Mouse (Mus musculus): ENCODE data around the gene Ric1. TPM values are rescaled to one million over a fixed set of nuclear protein-coding genes. Genes with fewer than 3 reads are reported as not detected.

The Ric1 gene
- polyA plus RNA-seq, 1 experiment from 2014 or later = 26.5 TPM

- no peaks in the 10 kb centered on the region for H3K4me1 ChIP-seq (replicated peaks)
- no peak for ATAC-seq (ENCODE audit: insufficient number of reproducible peaks, insufficient read depth, low FRiP score, low TSS enrichment, low read depth)
- no peaks in the 10 kb centered on the region for H3K36me3 ChIP-seq
- H3K27me3 ChIP-seq = no peaks in the 10 kb centered on the region
- H3K27ac ChIP-seq = no peak overlapping the region
- WGBS = 87% methylated on average over 3 of the region's 3 CpGs
- H3K4me2 ChIP-seq = no peak overlapping the region
- H3K9me3 ChIP-seq = no peaks in the 10 kb centered on the region
- no peak overlapping the region for H3K9ac ChIP-seq (replicated peaks)
- no peak overlapping the region for H3K4me3 ChIP-seq (replicated peaks)
These were observed 36.7 kb upstream of the Ric1 start for GRCm38 (mm10) chr19:29485257-29485948.

GRCm38 (mm10) chr19:29486545-29487206 is 35.4 kb upstream of the Ric1 start:
- no peak overlapping the region for H3K27ac ChIP-seq
- no peak overlapping the region for H3K4me2 ChIP-seq
- no peaks in the 10 kb centered on the region for H3K27me3 ChIP-seq
- ATAC-seq (ENCODE audit: insufficient number of reproducible peaks, insufficient read depth, low FRiP score, low TSS enrichment, low read depth) = no peak
- no peaks in the 10 kb centered on the region for H3K36me3 ChIP-seq
- H3K9me3 ChIP-seq = no peaks in the 10 kb centered on the region
- no peaks in the 10 kb centered on the region for H3K4me1 ChIP-seq (replicated peaks)
- WGBS = 84% methylated on average over 7 of the region's 7 CpGs
- no peak overlapping the region for H3K4me3 ChIP-seq (replicated peaks)
- H3K9ac ChIP-seq (replicated peaks) = no peak overlapping the region

GRCm38 (mm10) chr19:29487326-29488072 is 34.6 kb upstream of the Ric1 start:
- Histone ChIP-seq H3K4me2 (no peak overlapping the region), H3K9me3 (no peaks in the 10 kb centered on the region), H3K4me3 (replicated peaks) (no peak overlapping the region), H3K4me1 (replicated peaks) (no peaks in the 10 kb centered on the region), H3K36me3 (no peaks in the 10 kb centered on the region), H3K27me3 (no peaks in the 10 kb centered on the region), H3K9ac (replicated peaks) (no peak overlapping the region), H3K27ac (no peak overlapping the region)
- no peak for ATAC-seq (ENCODE audit: insufficient number of reproducible peaks, insufficient read depth, low FRiP score, low TSS enrichment, low read depth)
- WGBS = 89% methylated on average over 14 of the region's 14 CpGs

DNA sequence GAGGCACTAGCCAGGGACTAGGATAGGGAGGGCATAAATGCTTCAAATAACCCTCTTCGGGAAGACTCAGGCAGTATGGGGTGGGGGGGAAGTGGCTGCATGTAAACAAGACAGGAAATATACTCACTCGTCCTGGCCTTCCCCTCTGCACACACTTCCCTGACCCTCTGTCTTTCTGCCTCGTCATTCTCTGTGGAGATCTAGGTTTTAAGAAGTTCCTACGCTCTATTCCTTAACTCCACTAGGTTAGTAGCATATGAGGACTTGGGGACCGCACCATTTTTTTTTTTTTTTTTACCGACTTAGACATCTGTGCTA is 34.0 kb upstream of the Ric1 start:
- Histone ChIP-seq H3K9ac (replicated peaks) (no peak overlapping the region), H3K4me3 (replicated peaks) (no peak overlapping the region), H3K27ac (no peak overlapping the region), H3K36me3 (no peaks in the 10 kb centered on the region), H3K4me2 (no peak overlapping the region), H3K9me3 (no peaks in the 10 kb centered on the region), H3K4me1 (replicated peaks) (no peaks in the 10 kb centered on the region), H3K27me3 (no peaks in the 10 kb centered on the region)
- WGBS = 40% methylated on average over 6 of the region's 6 CpGs
- ATAC-seq (ENCODE audit: insufficient number of reproducible peaks, insufficient read depth, low FRiP score, low TSS enrichment, low read depth) = no peak

- no peak for ATAC-seq (ENCODE audit: insufficient number of reproducible peaks, insufficient read depth, low FRiP score, low TSS enrichment, low read depth)
- Histone ChIP-seq H3K4me1 (replicated peaks) (no peaks in the 10 kb centered on the region), H3K27me3 (no peaks in the 10 kb centered on the region), H3K9ac (replicated peaks) (no peak overlapping the region), H3K27ac (no peak overlapping the region), H3K4me3 (replicated peaks) (no peak overlapping the region), H3K9me3 (no peaks in the 10 kb centered on the region), H3K4me2 (no peak overlapping the region), H3K36me3 (no peaks in the 10 kb centered on the region)
- 62% methylated on average over 10 of the region's 10 CpGs for WGBS
These were observed 33.7 kb upstream of the Ric1 start for GRCm38 (mm10) chr19:29488420-29488819.

DNA sequence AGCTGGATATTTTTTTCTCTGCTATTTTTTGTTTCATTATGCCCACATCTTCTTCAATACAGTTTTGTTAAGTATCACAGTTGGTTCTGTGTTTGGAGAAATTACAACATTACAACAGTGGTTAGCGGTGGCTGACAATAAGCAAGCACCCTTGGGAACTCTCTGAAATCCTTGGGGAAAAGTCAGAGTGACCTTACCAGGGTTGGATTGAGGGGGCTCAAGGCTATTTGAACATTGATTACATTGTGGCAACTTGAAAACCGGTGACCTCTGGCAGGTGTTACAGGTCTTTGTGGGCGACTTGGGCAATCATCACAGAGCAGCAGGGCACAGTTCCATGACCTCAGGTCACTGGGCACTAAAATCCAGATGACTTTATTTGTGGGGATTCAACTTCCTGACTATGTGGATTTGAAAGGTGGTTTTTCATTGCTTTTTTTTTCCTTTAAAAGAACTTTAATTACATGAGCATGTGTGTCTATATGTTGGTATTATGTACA is 32.2 kb upstream of the Ric1 start:
- Histone ChIP-seq H3K4me2 (no peak overlapping the region), H3K36me3 (no peaks in the 10 kb centered on the region), H3K27ac (no peak overlapping the region), H3K4me1 (replicated peaks) (no peaks in the 10 kb centered on the region), H3K27me3 (no peaks in the 10 kb centered on the region), H3K9me3 (no peaks in the 10 kb centered on the region), H3K9ac (replicated peaks) (no peak overlapping the region), H3K4me3 (replicated peaks) (no peak overlapping the region)
- ATAC-seq (ENCODE audit: insufficient number of reproducible peaks, insufficient read depth, low FRiP score, low TSS enrichment, low read depth) = no peak
- 71% methylated on average over 3 of the region's 3 CpGs for WGBS

GRCm38 (mm10) chr19:29491467-29491866 is 30.6 kb upstream of the Ric1 start:
- no peak overlapping the region for H3K27ac ChIP-seq
- WGBS = 66% methylated on average over 9 of the region's 9 CpGs

GRCm38 (mm10) chr19:29494454-29494853 is 27.6 kb upstream of the Ric1 start:
- Histone ChIP-seq H3K27ac (no peak overlapping the region), H3K36me3 (no peaks in the 10 kb centered on the region), H3K4me1 (replicated peaks) (no peaks in the 10 kb centered on the region), H3K4me2 (no peak overlapping the region), H3K9ac (replicated peaks) (no peak overlapping the region), H3K27me3 (no peaks in the 10 kb centered on the region), H3K9me3 (no peaks in the 10 kb centered on the region), H3K4me3 (replicated peaks) (no peak overlapping the region)
- no peak for ATAC-seq (ENCODE audit: insufficient number of reproducible peaks, insufficient read depth, low FRiP score, low TSS enrichment, low read depth)
- 82% methylated on average over 4 of the region's 4 CpGs for WGBS

More at GRCm38 (mm10) chr19:29491467-29491866, 30.6 kb upstream of the Ric1 start:
- Histone ChIP-seq H3K9ac (replicated peaks) (no peak overlapping the region), H3K27me3 (no peaks in the 10 kb centered on the region), H3K9me3 (no peaks in the 10 kb centered on the region), H3K36me3 (no peaks in the 10 kb centered on the region), H3K4me1 (replicated peaks) (no peaks in the 10 kb centered on the region), H3K4me3 (replicated peaks) (no peak overlapping the region), H3K4me2 (no peak overlapping the region)
- ATAC-seq (ENCODE audit: insufficient number of reproducible peaks, insufficient read depth, low FRiP score, low TSS enrichment, low read depth) = no peak

DNA sequence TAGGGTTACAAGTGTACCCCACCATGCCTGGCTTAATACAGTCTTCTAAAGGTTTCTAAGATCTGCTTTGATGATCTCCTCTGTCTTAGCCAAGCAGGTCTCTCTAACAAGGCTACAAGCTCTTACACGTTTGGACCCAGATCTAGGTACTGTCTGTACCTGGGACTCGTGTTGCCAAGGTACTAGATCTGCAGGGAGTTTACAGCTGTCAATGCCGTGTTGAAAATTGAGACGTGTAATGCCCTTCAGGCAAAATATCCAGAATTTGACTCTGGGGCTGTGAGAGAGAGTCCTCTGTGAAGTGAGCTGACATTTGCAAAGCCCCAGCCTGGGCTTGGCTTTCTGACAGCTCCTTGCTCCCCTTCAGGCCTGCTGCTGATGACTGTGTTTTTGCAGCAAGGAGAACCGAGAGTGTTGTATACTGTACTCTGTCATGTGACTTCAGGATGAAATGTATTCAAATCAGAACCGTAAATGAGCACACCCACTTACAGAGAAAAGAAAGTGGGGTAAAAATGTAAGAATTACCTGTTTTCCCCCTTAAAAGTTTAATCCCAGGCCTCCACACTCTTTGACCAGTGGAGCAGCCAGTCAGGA is 26.0 kb upstream of the Ric1 start:
- ATAC-seq (ENCODE audit: insufficient number of reproducible peaks, insufficient read depth, low FRiP score, low TSS enrichment, low read depth) = no peak
- no peaks in the 10 kb centered on the region for H3K9me3 ChIP-seq
- no peak overlapping the region for H3K4me3 ChIP-seq (replicated peaks)
- no peaks in the 10 kb centered on the region for H3K4me1 ChIP-seq (replicated peaks)
- no peaks in the 10 kb centered on the region for H3K36me3 ChIP-seq
- WGBS = 69% methylated on average over 6 of the region's 6 CpGs
- H3K27ac ChIP-seq = no peak overlapping the region
- no peaks in the 10 kb centered on the region for H3K27me3 ChIP-seq
- no peak overlapping the region for H3K4me2 ChIP-seq
- no peak overlapping the region for H3K9ac ChIP-seq (replicated peaks)

GRCm38 (mm10) chr19:29496786-29497557 is 25.1 kb upstream of the Ric1 start:
- no peak for ATAC-seq (ENCODE audit: insufficient number of reproducible peaks, insufficient read depth, low FRiP score, low TSS enrichment, low read depth)
- no peaks in the 10 kb centered on the region for H3K36me3 ChIP-seq
- H3K27me3 ChIP-seq = no peaks in the 10 kb centered on the region
- no peak overlapping the region for H3K9ac ChIP-seq (replicated peaks)
- no peak overlapping the region for H3K4me2 ChIP-seq
- no peak overlapping the region for H3K27ac ChIP-seq
- H3K4me1 ChIP-seq (replicated peaks) = no peaks in the 10 kb centered on the region
- H3K9me3 ChIP-seq = no peaks in the 10 kb centered on the region
- no peak overlapping the region for H3K4me3 ChIP-seq (replicated peaks)
- 79% methylated on average over 7 of the region's 7 CpGs for WGBS

DNA sequence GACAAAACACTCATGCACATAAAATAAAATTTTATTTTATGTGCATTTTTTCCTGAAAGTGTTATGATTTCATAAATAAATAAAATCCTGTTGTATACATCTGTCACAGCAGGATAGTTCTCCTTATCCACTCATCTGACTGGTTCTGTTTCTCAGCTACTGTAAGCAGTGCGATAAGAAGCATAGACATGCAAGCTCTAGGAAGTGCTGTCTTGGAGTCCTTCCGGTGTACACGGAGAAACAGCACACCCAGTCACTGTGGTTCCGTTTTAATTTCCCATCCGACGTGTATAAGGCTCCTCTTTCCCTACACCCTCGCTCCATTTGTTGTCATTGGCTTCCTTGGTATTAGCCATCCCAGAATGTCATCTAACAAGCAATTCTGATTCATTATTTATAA is 24.2 kb upstream of the Ric1 start:
- Histone ChIP-seq H3K27me3 (no peaks in the 10 kb centered on the region), H3K4me1 (replicated peaks) (no peaks in the 10 kb centered on the region), H3K9ac (replicated peaks) (no peak overlapping the region), H3K4me2 (no peak overlapping the region), H3K4me3 (replicated peaks) (no peak overlapping the region), H3K9me3 (no peaks in the 10 kb centered on the region), H3K36me3 (no peaks in the 10 kb centered on the region), H3K27ac (no peak overlapping the region)
- no peak for ATAC-seq (ENCODE audit: insufficient number of reproducible peaks, insufficient read depth, low FRiP score, low TSS enrichment, low read depth)
- 89% methylated on average over 7 of the region's 7 CpGs for WGBS

Measured in limb, embryonic 12.5 days (tissue).